Mouse (Mus musculus): ENCODE measurements around the gene Hes6.

- no peak for TF ChIP-seq POLR2A (IDR thresholded peaks at IDR 0.05; ENCODE audit: control insufficient read depth, low read depth, low read length)
- no peak for TF ChIP-seq CTCF (IDR thresholded peaks at IDR 0.05; ENCODE audit: control insufficient read depth, insufficient read depth, insufficient replicate concordance, low read depth, low read length)
Measured at GRCm38 (mm10) chr1:91398260-91399062, 15.4 kb downstream of the Hes6 start, which contains the start of gene Ilkap.
